Mouse (Mus musculus) forebrain, embryonic 14.5 days (tissue): ENCODE data around the gene Asxl1. TPM values are rescaled to one million over a fixed set of nuclear protein-coding genes. Genes with fewer than 3 reads are reported as not detected.

ENCODE experiments used
- ATAC-seq: fragments of 200-750 bp; cut with Nextera tagmentation; 2 replicates; pipeline ENCODE4 v1.8.0; 2017; ENCODE audit warnings: mild to moderate bottlenecking, moderate library complexity
- DNase-seq: peaks from one replicate; pipeline ENCODE4 v3.0.0-alpha.2; 2015; ENCODE audit warnings: low spot score
- H3K27ac ChIP-seq: fragments of 300-500 bp; sonication (generic); 2 replicates; pipeline ENCODE4 v1.5.1; 2014; ENCODE audit warnings: low read depth, mild to moderate bottlenecking, control low read depth, low read length, moderate library complexity
- H3K27me3 ChIP-seq: fragments of 300-500 bp; sonication (generic); replicated peaks from 2 replicates; pipeline ENCODE4 v1.6.1; 2014; ENCODE audit warnings: low read length, control low read depth, mixed read lengths; ENCODE audit not compliant: control insufficient read depth, insufficient read depth
- H3K36me3 ChIP-seq: fragments of 300-500 bp; sonication (generic); 2 replicates; pipeline ENCODE4 v1.6.1; 2014; ENCODE audit warnings: low read length, control low read depth; ENCODE audit not compliant: control insufficient read depth, insufficient read depth
- H3K4me1 ChIP-seq: fragments of 300-500 bp; sonication (generic); 2 replicates; pipeline ENCODE4 v1.6.1; 2014; ENCODE audit warnings: antibody characterized with exemption, low read length, control low read depth; ENCODE audit not compliant: control insufficient read depth, insufficient read depth
- H3K4me2 ChIP-seq: fragments of 300-500 bp; sonication (generic); 2 replicates; pipeline ENCODE4 v1.6.1; 2014; ENCODE audit warnings: mild to moderate bottlenecking, control low read depth, low read length
- H3K4me3 ChIP-seq: fragments of 300-500 bp; sonication (generic); 2 replicates; pipeline ENCODE4 v1.5.1; 2014; ENCODE audit warnings: low read depth, low read length, control low read depth
- H3K9ac ChIP-seq: fragments of 300-500 bp; sonication (generic); 2 replicates; pipeline ENCODE4 v1.6.1; 2014; ENCODE audit warnings: mild to moderate bottlenecking, low read length, control low read depth, moderate library complexity
- H3K9me3 ChIP-seq: fragments of 300-500 bp; sonication (generic); replicated peaks from 2 replicates; pipeline ENCODE4 v1.6.1; 2016; ENCODE audit warnings: low read length, control low read depth, mixed read lengths; ENCODE audit not compliant: control insufficient read depth
- WGBS: fragments of 180-500 bp; shearing (Covaris S2); extraction: QIAGEN DNeasy Blood & Tissue Kit; methylation state at CpG from one replicate; pipeline ENCODE4 v1.1.7; 2014; 5-methylcytosine and 5-hydroxymethylcytosine counted together
- polyA plus RNA-seq: library from polyadenylated mRNA; unstranded; fragments of >200 nt; fragmentation: Nextera tagmentation; extraction: Ambion mirVana; gene quantifications from 2 replicates; pipeline ENCODE4 v1.2.1, GENCODE M21; 2014

Asxl1 gene
- polyA plus RNA-seq, 1 experiment from 2014 or later = 13.6 TPM

DNA sequence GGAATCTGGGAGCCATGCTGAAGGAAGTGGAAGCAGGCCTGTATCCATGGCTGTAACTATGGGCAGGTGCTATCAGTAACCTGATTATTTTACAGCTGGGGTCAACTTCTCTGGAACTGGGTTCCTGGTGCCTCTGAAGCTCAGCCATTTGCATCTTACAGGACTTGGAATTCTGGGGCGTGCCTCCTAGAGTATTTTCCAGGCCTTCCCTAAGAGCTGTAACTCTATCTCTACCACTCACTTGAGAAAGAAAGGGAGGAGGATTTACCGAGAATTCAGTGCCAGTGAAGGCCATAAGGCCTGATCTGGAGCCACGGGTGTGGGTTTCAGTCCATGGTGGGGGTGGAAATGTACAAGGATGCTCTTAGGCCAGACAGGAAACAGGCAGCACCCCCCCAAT lies 95.6 kb downstream of the Asxl1 start:
- DNase-seq (no peak), ATAC-seq (no peak)
- Histone ChIP-seq H3K4me1 (peaks cover 41% of the 10 kb centered on the region), H3K9me3 (no peaks in the 10 kb centered on the region), H3K36me3 (peaks cover 3% of the 10 kb centered on the region; the same call in 1 of the 2 replicates), H3K27ac (no peak overlapping the region), H3K4me2 (peak overlapping the region; percentile 98), H3K9ac (peak overlapping the region; percentile 21; the same call in 1 of the 2 replicates), H3K27me3 (no peaks in the 10 kb centered on the region), H3K4me3 (0 out of 2 replicates have a peak overlapping the region, but pooled peaks have one; percentile 91)
- WGBS = 47% methylated on average over 3 of the region's 3 CpGs

DNA sequence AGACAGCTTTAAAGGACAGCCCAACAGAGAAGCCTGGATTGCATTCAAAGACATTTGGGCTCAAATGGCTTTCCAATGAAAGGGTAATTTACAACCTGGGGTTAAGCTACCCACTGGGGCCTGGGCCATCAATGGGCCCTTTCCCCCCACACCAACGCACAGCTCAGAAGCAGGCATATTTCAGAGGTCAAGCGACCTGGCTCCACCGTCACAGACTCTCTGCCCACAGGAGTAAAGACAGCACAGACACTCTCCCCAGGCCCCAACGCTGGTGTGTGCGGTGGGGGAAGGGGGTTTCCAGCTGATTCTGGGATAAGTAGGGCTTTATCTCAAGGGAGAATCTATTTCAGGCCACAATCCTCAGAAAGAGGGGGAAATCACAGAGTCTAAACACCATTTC lies 97.1 kb downstream of the Asxl1 start:
- Histone ChIP-seq H3K27ac (peak overlapping the region; percentile 98), H3K4me1 (peaks cover 28% of the 10 kb centered on the region), H3K4me3 (peak overlapping the region; percentile 91), H3K36me3 (no peaks in the 10 kb centered on the region), H3K4me2 (peak overlapping the region; percentile 98), H3K9ac (peak overlapping the region; percentile 96), H3K27me3 (no peaks in the 10 kb centered on the region), H3K9me3 (no peaks in the 10 kb centered on the region)
- ATAC-seq = no peak
- DNase-seq = no peak
- 6% methylated on average over 5 of the region's 5 CpGs for WGBS

DNA sequence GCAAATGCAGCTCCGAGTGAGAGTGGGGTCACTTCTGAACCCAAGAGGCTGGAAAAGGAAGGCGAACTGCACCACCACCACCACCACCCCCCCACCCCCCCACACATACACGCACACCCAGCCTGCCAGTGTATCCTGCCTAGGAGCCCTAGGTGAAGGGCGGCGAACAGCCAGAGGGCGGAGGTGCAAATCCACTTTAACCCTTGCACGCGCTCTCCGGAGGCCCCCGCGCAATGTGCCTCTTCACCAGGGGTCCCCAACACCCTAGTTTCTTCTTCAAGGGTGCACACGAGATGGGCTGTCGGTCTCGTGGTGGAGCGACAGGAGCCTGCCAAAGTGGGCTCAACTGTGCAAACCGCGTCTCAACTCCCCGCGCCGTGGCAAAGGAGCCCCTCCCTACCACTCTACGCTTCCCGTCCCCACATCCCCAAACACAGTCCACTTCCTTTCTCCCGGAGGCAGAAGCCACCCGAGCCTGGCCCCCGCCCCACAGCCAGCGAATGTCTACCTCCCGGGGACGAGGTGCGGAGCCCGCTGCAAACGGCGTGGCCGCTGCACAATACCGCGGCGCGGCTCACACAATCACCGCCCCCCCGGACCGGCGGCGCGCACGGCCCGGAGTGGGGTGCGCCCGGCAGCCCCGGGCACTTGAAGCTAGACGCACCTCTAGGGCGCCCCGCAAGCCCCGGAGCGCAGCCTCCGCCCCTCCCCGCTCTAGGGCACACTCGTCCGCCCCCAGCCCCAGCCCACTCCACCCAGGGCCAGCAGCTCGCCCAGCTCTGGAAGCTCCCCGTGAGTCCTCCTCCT lies 98.0 kb downstream of the Asxl1 start:
- H3K9me3 ChIP-seq = no peaks in the 10 kb centered on the region
- peak overlapping the region; percentile 96 for H3K9ac ChIP-seq
- ATAC-seq (peak; percentile 51), DNase-seq (peak; percentile 48)
- H3K27ac ChIP-seq = peak overlapping the region; percentile 98
- H3K4me1 ChIP-seq = peaks cover 28% of the 10 kb centered on the region
- H3K4me2 ChIP-seq = peak overlapping the region; percentile 98
- H3K27me3 ChIP-seq = no peaks in the 10 kb centered on the region
- peak overlapping the region; percentile 91 for H3K4me3 ChIP-seq
- WGBS = under 1% methylated on average over 57 of the region's 59 CpGs
- H3K36me3 ChIP-seq = no peaks in the 10 kb centered on the region

DNA sequence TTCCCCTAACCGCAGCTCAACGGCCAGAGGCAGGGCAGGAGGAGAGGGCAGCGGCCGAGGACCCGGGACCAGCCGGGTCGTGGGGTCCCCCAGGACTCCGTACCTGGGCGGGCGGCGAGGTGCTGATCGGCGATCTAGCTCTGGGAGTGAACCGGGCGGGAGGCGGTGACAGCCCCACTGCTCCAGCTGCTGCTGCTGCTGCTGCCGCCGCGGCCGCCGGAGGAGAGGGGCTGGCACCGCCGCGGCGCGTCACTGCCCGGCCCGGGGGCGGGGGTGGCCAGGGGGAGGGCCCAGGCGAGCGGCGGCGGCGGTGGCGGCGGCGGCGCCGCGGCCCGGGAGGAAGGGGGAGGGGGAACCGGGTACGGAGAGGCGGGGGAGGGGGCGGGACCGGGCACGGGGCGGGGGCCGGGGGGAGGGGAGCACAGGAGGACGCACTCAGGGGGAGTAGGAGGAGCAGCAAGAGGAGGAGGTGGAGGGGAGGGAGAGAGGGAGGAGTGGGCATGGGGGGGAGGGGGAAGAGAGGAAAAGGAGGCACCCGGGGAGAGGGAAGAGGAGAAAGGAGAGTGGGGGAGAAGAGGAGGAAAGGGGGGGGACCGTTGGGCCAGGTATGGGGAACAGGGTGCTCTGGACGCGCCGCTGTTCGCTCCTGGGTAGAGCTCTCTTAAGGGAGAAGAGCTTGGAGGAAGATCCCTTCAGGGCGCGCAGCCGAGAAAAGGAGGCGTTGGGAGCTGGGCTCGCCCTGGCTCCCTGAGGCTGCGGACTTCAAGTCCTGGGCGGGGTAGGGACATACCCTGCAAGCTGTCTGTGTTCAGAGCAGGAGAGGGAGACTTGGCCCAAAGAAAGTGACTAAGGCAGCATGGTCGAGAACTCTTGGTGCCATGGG lies 98.9 kb downstream of the Asxl1 start:
- H3K4me3 ChIP-seq = peak overlapping the region; percentile 91
- no peaks in the 10 kb centered on the region for H3K36me3 ChIP-seq
- H3K27ac ChIP-seq = peak overlapping the region; percentile 98
- peaks cover 28% of the 10 kb centered on the region for H3K4me1 ChIP-seq
- DNase-seq = peak; percentile 92
- ATAC-seq = peak; percentile 71
- no peaks in the 10 kb centered on the region for H3K27me3 ChIP-seq
- peak overlapping the region; percentile 98 for H3K4me2 ChIP-seq
- under 1% methylated on average over 31 of the region's 64 CpGs for WGBS
- peak overlapping the region; percentile 96 for H3K9ac ChIP-seq
- H3K9me3 ChIP-seq = no peaks in the 10 kb centered on the region

DNA sequence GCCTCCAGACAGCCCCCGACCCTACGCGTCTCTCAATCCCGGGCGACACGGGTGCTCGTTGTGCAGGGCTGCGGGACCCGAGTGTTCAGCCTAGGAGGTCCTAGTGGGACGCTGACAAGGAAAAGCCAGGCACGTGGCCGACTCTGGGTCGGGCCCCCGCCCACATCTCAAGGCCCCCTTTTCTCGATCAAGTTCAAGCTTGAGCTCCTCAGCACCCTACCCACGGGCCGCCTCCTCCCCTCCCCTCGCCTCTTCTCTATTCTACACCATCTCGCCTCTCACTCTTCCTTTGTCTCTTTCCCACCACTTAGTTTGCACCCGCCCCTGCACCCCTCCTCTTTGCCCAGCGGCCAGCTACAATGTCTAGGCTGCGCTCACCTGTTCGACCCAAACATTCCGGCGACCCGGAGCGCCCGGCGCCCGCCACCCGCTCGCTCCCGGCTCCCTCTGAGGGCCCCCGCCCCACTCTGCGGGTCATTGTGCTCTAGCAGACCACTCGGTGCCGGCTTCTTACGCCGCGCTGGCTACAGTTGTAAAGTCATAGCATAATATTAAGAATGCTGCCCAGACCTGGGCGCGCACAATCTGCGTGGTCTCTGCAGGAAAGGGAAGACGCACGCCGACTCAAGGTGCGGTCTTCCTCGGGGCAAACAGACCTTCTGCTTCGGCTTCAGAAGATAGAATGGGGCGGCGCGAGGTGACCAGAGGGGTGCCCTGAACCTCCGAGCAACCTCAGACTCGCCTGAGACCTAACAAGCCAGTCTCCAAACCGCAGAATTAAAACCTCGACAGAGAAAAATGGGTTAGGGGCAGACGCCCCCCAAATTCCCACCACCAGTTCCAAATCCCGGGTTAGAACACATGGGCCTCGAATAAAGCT lies 99.7 kb downstream of the Asxl1 start:
- Histone ChIP-seq H3K4me3 (peak overlapping the region; percentile 91), H3K36me3 (no peaks in the 10 kb centered on the region), H3K4me1 (peaks cover 26% of the 10 kb centered on the region), H3K27ac (peak overlapping the region; percentile 98), H3K4me2 (peak overlapping the region; percentile 98), H3K9ac (peak overlapping the region; percentile 96), H3K9me3 (no peaks in the 10 kb centered on the region), H3K27me3 (no peaks in the 10 kb centered on the region)
- under 1% methylated on average over 59 of the region's 59 CpGs for WGBS
- DNase-seq (peak; percentile 69), ATAC-seq (peak; percentile 50)

DNA sequence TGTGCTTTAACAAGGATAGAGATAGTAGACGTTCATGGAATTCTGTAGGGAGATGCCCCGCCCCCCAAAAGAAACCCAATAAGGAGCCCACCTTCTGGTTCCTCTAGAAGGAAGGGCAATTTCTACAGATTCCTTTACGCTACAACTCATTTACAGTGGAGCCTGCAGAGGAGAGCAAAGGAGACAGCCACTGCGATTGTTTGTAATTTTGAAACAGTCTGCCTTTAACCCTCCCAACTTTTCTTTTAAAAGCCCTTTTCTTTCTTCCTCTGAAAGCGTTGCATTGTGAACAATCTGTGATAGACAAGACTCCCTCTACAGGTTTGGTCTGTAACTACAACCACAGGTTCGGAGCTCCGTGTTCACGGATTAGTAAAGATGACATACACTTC lies 100.4 kb downstream of the Asxl1 start:
- Histone ChIP-seq H3K4me2 (peak overlapping the region; percentile 98), H3K9ac (peak overlapping the region; percentile 96), H3K27me3 (no peaks in the 10 kb centered on the region), H3K36me3 (no peaks in the 10 kb centered on the region), H3K9me3 (no peaks in the 10 kb centered on the region), H3K4me1 (peaks cover 20% of the 10 kb centered on the region), H3K4me3 (peak overlapping the region; percentile 91), H3K27ac (peak overlapping the region; percentile 98)
- ATAC-seq (no peak), DNase-seq (peak; percentile 95)
- WGBS = 0% methylated on average over 8 of the region's 8 CpGs

DNA sequence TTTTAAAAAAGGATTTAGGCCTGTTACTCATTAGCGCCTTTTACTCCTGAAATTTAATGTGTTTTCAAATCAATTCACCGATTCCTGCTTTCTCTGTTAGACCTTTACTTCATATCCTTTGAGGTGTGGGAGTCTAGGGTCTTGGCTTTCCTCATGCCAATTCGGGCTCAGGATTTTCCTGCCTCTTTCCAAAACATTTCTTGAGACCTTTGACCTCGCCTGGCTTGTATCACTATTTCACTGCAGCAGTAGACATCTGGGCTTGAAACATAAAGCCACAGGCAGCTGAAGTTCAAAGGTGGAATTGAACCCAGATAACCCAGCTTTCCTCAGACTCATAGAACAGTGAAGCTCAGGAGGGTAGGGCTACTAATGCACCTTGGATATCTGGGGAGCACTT lies 100.8 kb downstream of the Asxl1 start:
- Histone ChIP-seq H3K9ac (no peak overlapping the region), H3K4me2 (peak overlapping the region; percentile 98; the same call in 1 of the 2 replicates), H3K4me1 (peaks cover 15% of the 10 kb centered on the region), H3K27ac (no peak overlapping the region), H3K27me3 (no peaks in the 10 kb centered on the region), H3K36me3 (no peaks in the 10 kb centered on the region), H3K4me3 (no peak overlapping the region), H3K9me3 (no peaks in the 10 kb centered on the region)
- WGBS = 20% methylated on average over 4 of the region's 4 CpGs
- no peak for DNase-seq
- no peak for ATAC-seq

DNA sequence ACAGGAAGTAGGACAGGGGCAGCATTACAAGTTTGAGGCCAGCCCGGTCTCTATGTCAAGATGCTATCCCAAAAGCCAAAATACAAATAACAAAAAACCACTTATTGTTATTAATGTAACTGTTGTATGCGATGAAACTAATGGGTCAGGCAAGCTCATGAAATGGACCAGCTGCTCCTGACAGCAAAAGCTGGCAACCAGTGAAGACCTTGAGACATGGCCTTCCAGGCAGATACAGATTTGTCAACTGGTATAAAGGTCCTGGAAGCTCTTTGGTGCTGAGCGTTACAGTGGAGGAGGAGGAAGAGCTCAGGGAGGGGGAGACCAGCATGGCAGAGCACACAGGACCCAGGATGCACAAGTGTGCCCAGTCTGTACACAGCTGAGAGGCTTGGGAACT lies 102.1 kb downstream of the Asxl1 start:
- DNase-seq (no peak), ATAC-seq (no peak)
- Histone ChIP-seq H3K27ac (no peak overlapping the region), H3K4me3 (no peak overlapping the region), H3K27me3 (no peaks in the 10 kb centered on the region), H3K36me3 (no peaks in the 10 kb centered on the region), H3K9ac (no peak overlapping the region), H3K4me2 (no peak overlapping the region), H3K4me1 (peaks cover 3% of the 10 kb centered on the region), H3K9me3 (no peaks in the 10 kb centered on the region)
- WGBS = 93% methylated on average over 3 of the region's 3 CpGs
